Mouse (Mus musculus) embryonic fibroblast, embryonic 13.5 days (primary cell): ENCODE data around the gene Slc39a11.
"Not testable (repeated sequence)": the region's sequence is repeated elsewhere in the genome, so short reads cannot be mapped to it uniquely, and the experiment has no call there.

ENCODE experiments used
- CTCF ChIP-seq: IDR thresholded peaks from 2 replicates; pipeline ENCODE4 v1.5.1; 2011; ENCODE audit warnings: mild to moderate bottlenecking, control low read depth, low read length, moderate library complexity, borderline replicate concordance; ENCODE audit not compliant: insufficient read depth
- POLR2A ChIP-seq: IDR thresholded peaks from 2 replicates; pipeline ENCODE4 v1.6.1; 2011; ENCODE audit warnings: low read depth, mild to moderate bottlenecking, control low read depth, low read length, moderate library complexity

DNA sequence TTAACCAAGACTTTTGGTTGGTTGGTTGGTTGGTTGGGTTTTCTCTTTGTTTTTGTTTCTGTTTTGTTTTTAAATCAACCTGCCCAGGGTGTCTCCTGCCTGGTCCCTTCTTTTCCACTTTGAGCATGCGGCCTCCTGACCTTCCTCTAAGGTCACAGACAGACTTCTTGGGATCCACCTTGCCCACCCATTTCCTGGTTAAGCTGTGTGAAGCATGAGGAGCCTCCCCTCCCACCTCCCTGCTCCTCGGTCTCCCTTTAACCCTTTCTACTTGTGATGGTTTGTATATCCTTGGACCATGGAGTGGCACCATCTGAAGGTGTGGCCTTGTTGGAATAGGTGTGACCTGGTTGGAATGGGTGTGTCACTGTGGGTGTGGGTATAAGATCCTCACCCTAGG, 82.0 kb downstream of the Slc39a11 start:
- not testable (repeated sequence) for TF ChIP-seq CTCF, POLR2A
